Mouse (Mus musculus) forebrain, postnatal 0 days (tissue): ENCODE results near the gene Gm10130. TPM values are rescaled to one million over a fixed set of nuclear protein-coding genes. Genes with fewer than 3 reads are reported as not detected.
"Not testable (repeated sequence)": the region's sequence is repeated elsewhere in the genome, so short reads cannot be mapped to it uniquely, and the experiment has no call there.

Experiments
- ATAC-seq: fragments of 200-750 bp; cut with Nextera tagmentation; 2 replicates; pipeline ENCODE4 v1.8.0; 2017; ENCODE audit warnings: mild to moderate bottlenecking, moderate library complexity
- DNase-seq: peaks from one replicate; pipeline ENCODE4 v3.0.0-alpha.2; 2015
- H3K27ac ChIP-seq: fragments of 300-500 bp; sonication (generic); 2 replicates; pipeline ENCODE4 v1.5.1; 2014; ENCODE audit warnings: low read depth, mild to moderate bottlenecking, antibody characterized with exemption, low read length, moderate library complexity, mixed read lengths
- H3K27me3 ChIP-seq: fragments of 300-500 bp; sonication (generic); 2 replicates; pipeline ENCODE4 v1.6.1; 2014; ENCODE audit warnings: mild to moderate bottlenecking, low read length, mixed read lengths; ENCODE audit not compliant: insufficient read depth
- H3K36me3 ChIP-seq: fragments of 300-500 bp; sonication (generic); 2 replicates; pipeline ENCODE4 v1.6.1; 2014; ENCODE audit warnings: mild to moderate bottlenecking, moderate library complexity; ENCODE audit not compliant: insufficient read depth
- H3K4me1 ChIP-seq: fragments of 300-500 bp; sonication (generic); 2 replicates; pipeline ENCODE4 v1.6.1; 2014; ENCODE audit warnings: antibody characterized with exemption; ENCODE audit not compliant: insufficient read depth
- H3K4me2 ChIP-seq: fragments of 300-500 bp; sonication (generic); 2 replicates; pipeline ENCODE4 v1.6.1; 2014; ENCODE audit warnings: low read depth, mild to moderate bottlenecking, moderate library complexity
- H3K4me3 ChIP-seq: fragments of 300-500 bp; sonication (generic); 2 replicates; pipeline ENCODE4 v1.5.1; 2014; ENCODE audit warnings: low read depth, low read length, mixed read lengths
- H3K9ac ChIP-seq: fragments of 300-500 bp; sonication (generic); 2 replicates; pipeline ENCODE4 v1.6.1; 2014; ENCODE audit warnings: mild to moderate bottlenecking
- H3K9me3 ChIP-seq: fragments of 300-500 bp; sonication (generic); 2 replicates; pipeline ENCODE4 v1.6.1; 2016; ENCODE audit warnings: low read length
- CTCF ChIP-seq: sonication (generic); IDR thresholded peaks from 2 replicates; pipeline ENCODE4 v1.5.1; 2016; ENCODE audit warnings: antibody characterized with exemption, control low read depth, low read depth
- WGBS: fragments of 180-500 bp; shearing (Covaris S2); extraction: QIAGEN DNeasy Blood & Tissue Kit; methylation state at CpG from one replicate; pipeline ENCODE4 v1.1.7; 2014; 5-methylcytosine and 5-hydroxymethylcytosine counted together
- polyA plus RNA-seq: library from polyadenylated mRNA; unstranded; fragments of >200 nt; fragmentation: Nextera tagmentation; extraction: Ambion mirVana; gene quantifications from 2 replicates; pipeline ENCODE4 v1.2.1, GENCODE M21; 2015
- total RNA-seq: library from RNA; depleted of rRNA; stranded (reverse); fragments of >200 nt; gene quantifications from 2 replicates; pipeline ENCODE4 v1.2.3, GENCODE M21; 2014; rRNA removed

The Gm10130 gene
- 4.7 TPM in 1 of 2 replicates, not detected in the other for total RNA-seq
- polyA plus RNA-seq = 1.4 and 1.5 TPM in 2 replicates

DNA sequence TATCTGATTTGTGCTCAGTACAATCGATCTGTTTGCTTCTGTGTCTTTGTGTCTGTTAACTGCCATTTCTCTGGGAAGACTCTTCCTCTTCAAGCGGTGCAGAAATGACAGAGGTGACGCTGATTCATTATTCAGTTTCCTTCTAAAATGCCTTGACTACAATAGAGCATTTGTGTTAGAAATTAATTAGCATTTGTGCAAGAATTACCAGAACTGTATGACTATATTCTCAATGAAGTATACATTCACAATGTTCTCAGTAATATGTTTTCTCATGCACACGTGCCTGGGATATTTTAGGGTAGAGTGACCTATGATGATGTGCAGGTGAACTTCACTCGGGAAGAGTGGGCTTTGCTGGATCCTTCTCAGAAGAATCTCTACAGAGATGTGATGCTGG is at the start of gene Gm10130:
Gene Gm10130, plus strand, starts transcription at position 301 of the 400 bp plus-strand sequence.
- no peak within 1 kb of the TSS for H3K4me2 ChIP-seq
- peaks cover 21% of the 10 kb centered on the region; the same call in 1 of the 2 replicates for H3K36me3 ChIP-seq
- no peak within 1 kb of the TSS for H3K27ac ChIP-seq
- ATAC-seq (no peak), DNase-seq (no peak)
- no peak within 1 kb of the TSS for H3K4me3 ChIP-seq
- no peak for TF ChIP-seq CTCF
- peaks cover 24% of the 10 kb centered on the region; the same call in 1 of the 2 replicates for H3K9me3 ChIP-seq
- H3K9ac ChIP-seq = no peak within 1 kb of the TSS
- no peaks in the 10 kb centered on the region for H3K4me1 ChIP-seq
- 94% methylated on average over 5 of the region's 5 CpGs for WGBS
- no peaks in the 10 kb centered on the region for H3K27me3 ChIP-seq

DNA sequence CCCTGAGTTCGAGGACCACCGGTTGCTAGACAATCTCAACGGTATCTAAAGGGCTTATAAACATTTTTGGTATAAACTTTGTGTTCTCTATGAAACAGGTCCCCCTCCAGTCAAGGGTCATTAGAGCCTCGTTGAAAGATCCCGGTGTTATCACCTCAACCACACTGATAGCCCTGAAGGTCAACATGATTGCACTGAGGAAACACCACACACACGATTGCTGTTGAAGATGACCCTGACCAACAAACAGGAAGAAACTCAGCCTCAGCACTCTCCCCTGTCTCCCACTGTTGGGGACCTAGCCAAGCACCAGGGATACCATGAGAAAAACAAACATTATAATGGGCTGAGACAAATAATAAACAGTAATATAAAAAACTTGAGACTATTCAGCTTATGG is 29.8 kb upstream of the Gm10130 start:
- no peaks in the 10 kb centered on the region for H3K36me3 ChIP-seq
- no peaks in the 10 kb centered on the region for H3K27me3 ChIP-seq
- H3K9me3 ChIP-seq = no peaks in the 10 kb centered on the region
- TF ChIP-seq CTCF = no peak
- H3K4me3 ChIP-seq = no peak overlapping the region
- H3K9ac ChIP-seq = no peak overlapping the region
- no peaks in the 10 kb centered on the region for H3K4me1 ChIP-seq
- ATAC-seq (no peak), DNase-seq (no peak)
- H3K4me2 ChIP-seq = no peak overlapping the region
- H3K27ac ChIP-seq = no peak overlapping the region
- WGBS = 89% methylated on average over 6 of the region's 6 CpGs

DNA sequence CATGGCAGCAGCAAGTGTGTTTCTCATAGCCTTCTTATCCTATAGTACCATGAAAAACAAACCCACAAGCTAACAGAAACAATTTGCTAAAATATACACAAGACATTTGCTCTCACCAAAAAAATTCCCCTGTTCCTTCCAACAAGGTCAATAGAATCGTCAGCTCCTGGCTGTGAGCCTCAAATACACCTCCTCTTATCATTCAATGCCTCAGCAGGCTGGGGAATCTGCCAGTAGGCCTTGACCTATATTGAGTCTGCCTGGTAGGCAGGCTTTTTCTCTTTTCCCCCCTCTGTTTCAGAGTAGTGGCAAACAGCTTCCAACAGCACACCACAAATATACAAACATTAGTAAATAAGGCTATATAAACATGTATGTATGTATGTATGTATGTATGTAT is 24.4 kb upstream of the Gm10130 start:
- ATAC-seq (no peak), DNase-seq (no peak)
- no peak overlapping the region for H3K27ac ChIP-seq
- no peaks in the 10 kb centered on the region for H3K4me1 ChIP-seq
- H3K27me3 ChIP-seq = no peaks in the 10 kb centered on the region
- H3K9me3 ChIP-seq = no peaks in the 10 kb centered on the region
- no peak overlapping the region for H3K4me2 ChIP-seq
- no peak overlapping the region for H3K9ac ChIP-seq
- no peak overlapping the region for H3K4me3 ChIP-seq
- H3K36me3 ChIP-seq = no peaks in the 10 kb centered on the region
- no peak for TF ChIP-seq CTCF
- 48% methylated on average over 1 of the region's 1 CpGs for WGBS

DNA sequence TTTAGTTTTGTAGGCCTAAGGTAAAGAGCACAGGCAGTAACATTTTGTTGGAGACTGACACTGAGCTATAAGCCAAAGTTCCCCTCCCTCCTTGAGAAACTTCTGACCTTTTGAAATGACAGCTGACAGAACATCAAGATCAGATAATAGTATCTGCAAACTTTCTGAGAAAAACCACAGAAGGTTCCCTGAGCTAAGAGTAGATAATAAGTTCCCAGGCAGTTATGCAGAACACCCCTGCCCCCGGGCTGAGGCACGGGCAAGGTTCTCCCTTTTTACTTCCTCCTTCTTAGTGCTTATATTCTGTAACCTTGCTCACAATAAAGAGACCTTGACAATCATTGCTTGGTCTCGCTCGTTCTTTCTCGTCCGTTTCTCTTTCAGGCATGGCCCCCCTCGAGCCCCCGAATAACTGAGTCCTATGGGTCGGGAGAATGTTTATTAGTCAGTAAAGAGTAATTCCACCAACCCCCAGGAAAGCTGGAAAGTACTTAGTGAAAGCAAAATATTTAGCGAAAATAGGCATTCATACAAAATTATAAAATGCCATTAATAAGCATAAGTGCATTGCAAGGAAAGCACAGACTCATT is 16.2 kb upstream of the Gm10130 start:
- no peaks in the 10 kb centered on the region for H3K36me3 ChIP-seq
- H3K4me2 ChIP-seq = no peak overlapping the region
- no peak for ATAC-seq
- H3K4me1 ChIP-seq = no peaks in the 10 kb centered on the region
- no peak overlapping the region for H3K9ac ChIP-seq
- no peak overlapping the region for H3K4me3 ChIP-seq
- no peak for TF ChIP-seq CTCF
- 90% methylated on average over 10 of the region's 10 CpGs for WGBS
- H3K9me3 ChIP-seq = no peaks in the 10 kb centered on the region
- no peaks in the 10 kb centered on the region for H3K27me3 ChIP-seq
- no peak for DNase-seq
- no peak overlapping the region for H3K27ac ChIP-seq

DNA sequence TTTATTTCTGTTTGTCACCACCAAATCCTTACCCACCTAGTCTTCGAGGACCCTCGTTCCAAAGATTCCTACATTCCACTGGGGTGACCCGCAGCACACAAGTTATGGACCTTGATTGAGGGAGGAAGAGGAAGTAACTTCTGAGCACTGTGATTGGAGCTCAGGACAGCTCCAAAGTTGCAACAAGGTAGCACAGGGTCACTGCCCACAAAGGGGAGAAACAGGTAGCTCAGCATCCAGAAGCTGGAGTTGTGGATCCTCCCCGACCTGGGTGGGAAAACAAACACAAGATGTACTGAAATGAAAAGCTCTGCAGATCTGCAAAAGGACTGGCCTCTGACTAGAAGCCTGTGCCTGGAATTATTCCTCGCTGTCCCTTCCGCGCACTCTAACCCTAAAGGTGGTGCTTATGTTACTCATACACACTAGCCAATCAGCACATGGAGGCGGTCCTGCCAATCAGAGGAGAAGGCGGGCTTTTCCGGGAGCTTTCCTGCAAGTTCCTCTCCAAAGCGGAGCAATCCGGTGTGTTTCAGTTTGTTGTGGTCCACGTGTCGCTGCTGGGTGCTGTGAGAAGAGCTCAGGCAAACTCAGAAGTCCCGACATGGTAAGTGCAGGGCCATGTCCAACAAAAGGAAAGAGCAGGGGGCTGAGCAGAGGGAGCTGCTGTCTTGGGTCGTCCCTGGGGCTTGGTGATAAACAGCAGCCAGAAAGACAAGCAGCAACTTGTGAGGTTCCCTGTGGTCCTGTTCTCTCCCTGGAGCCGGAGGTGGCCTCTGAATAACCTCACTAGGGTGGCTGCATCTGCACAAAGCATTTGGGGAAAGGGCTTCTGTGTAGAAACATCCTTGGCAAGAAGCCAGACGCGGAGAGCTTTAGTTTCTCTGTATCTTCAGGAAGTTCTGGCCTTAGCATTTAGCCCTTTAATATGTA is 12.3 kb upstream of the Gm10130 start:
- Histone ChIP-seq H3K4me2 (peak overlapping the region; percentile 51), H3K4me3 (peak overlapping the region; percentile 41), H3K9ac (peak overlapping the region; percentile 54)
- not testable (repeated sequence) for H3K36me3 ChIP-seq, H3K4me1 ChIP-seq, H3K9me3 ChIP-seq, H3K27me3 ChIP-seq, H3K27ac ChIP-seq
- DNase-seq (peak; percentile 82), ATAC-seq (peak; percentile 99)
- WGBS = 16% methylated on average over 19 of the region's 19 CpGs

DNA sequence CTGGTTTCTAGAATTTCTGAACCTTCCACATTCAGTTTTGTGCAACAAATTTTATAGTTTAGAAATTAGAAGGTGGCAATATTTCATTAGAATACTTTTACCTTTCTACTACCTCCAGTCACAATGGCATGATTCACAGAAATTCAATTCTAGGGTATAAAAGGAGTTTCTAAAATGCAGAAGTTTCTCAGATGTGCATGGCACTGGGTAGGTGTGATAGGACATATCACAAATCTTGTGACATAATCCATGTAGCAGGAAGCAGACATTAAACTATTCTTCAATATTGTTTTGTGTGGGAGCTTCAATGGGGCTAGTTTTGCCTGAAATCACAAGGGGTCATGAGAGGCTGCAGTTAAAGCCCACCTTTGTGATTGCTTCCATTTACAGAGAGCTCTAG is 7.4 kb upstream of the Gm10130 start:
- Histone ChIP-seq H3K9ac (no peak overlapping the region), H3K36me3 (peaks cover 6% of the 10 kb centered on the region; the same call in 1 of the 2 replicates), H3K4me3 (no peak overlapping the region), H3K4me2 (no peak overlapping the region), H3K4me1 (no peaks in the 10 kb centered on the region), H3K27ac (no peak overlapping the region), H3K27me3 (no peaks in the 10 kb centered on the region), H3K9me3 (peaks cover 17% of the 10 kb centered on the region)
- no peak for DNase-seq
- no peak for TF ChIP-seq CTCF
- no peak for ATAC-seq

DNA sequence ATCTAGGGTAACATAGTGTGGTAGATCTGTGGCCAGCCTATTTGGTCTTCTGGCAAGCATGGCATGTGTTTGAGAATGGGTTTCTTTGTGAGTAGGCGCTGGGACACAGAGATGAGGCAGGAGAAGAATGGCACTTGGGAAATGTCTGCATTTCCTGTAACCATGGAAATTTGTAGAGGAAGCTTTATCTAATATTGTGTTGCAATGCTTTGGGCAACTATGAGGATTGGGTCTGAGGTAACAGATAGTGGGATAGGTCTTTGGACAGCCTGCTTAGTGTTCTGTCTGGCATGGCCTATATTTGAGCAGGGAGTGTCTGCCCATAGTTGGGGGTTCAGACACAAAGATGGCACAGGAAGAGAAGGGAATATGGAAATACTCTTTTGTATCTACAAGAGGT is 4.5 kb upstream of the Gm10130 start:
- 100% methylated on average over 1 of the region's 1 CpGs for WGBS
- no peak for TF ChIP-seq CTCF
- Histone ChIP-seq H3K4me1 (no peaks in the 10 kb centered on the region), H3K4me2 (no peak overlapping the region), H3K9me3 (peaks cover 31% of the 10 kb centered on the region), H3K4me3 (no peak overlapping the region), H3K27ac (no peak overlapping the region), H3K27me3 (no peaks in the 10 kb centered on the region), H3K36me3 (peaks cover 10% of the 10 kb centered on the region), H3K9ac (no peak overlapping the region)
- no peak for ATAC-seq
- DNase-seq = no peak

DNA sequence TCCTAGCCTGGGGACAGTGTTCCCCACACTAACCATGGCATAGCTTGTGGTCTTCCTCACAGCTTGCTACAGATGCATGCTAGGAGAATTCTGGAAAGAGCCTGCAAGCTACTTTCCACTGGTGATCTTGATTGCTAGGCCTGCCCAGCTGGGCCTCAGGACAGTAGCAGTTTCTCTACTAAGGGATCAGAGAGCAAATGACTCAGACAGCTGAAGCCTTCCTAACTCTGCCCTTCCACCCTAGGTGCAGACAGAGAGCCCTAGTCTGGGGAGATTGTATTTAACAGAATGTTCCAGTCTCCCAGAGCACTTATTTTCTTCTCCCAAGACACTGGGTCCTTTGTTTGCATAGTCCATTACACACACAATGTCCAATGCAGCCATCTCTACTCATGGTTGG is 33.6 kb downstream of the Gm10130 start:
- not testable (repeated sequence) for H3K27me3 ChIP-seq, H3K9me3 ChIP-seq, H3K36me3 ChIP-seq, H3K9ac ChIP-seq, H3K4me2 ChIP-seq, H3K4me1 ChIP-seq, H3K27ac ChIP-seq, DNase-seq, ATAC-seq, H3K4me3 ChIP-seq

DNA sequence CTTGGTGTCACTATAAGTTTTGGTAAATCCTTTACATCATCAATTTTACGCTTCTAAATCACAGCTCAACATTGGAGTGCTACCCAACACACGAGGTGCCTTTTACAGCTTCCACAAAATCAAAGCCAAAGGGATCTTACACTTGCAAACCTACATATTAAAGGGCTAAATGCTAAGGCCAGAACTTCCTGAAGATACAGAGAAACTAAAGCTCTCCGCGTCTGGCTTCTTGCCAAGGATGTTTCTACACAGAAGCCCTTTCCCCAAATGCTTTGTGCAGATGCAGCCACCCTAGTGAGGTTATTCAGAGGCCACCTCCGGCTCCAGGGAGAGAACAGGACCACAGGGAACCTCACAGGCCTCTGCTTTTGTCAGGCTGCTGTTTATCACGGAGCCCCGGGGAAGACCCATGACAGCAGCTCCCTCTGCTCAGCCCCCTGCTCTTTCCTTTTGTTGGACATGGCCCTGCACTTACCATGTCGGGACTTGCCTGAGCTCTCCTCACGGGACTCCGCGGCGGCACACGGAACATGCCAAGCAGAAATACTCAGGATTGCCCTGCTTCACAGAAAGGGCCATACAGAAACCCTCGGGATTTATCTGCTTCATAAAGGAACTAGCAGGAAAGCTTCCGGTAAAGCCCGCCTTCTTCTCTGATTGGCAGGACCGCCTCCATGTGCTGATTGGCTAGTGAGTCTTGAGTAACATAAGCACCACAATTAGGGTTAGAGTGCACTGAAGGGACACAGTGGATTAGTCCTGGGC is 38.8 kb downstream of the Gm10130 start, which contains the start of gene 3300002I08Rik:
Gene 3300002I08Rik, minus strand, starts transcription at position 653 of the 765 bp plus-strand sequence.
- peak within 1 kb of the TSS; percentile 39 for H3K4me2 ChIP-seq
- not testable (repeated sequence) for H3K27me3 ChIP-seq, H3K36me3 ChIP-seq, H3K4me1 ChIP-seq, H3K9me3 ChIP-seq
- peak; percentile 99 for ATAC-seq
- WGBS = 3% methylated on average over 15 of the region's 17 CpGs
- peak; percentile 91 for DNase-seq
- peak within 1 kb of the TSS; percentile 77 for H3K9ac ChIP-seq
- peak within 1 kb of the TSS; percentile 91 for H3K27ac ChIP-seq
- peak within 1 kb of the TSS; percentile 55 for H3K4me3 ChIP-seq
